Mouse (Mus musculus) liver, adult 2 months (tissue): Measurements from ENCODE around the gene Trim45.

Experiments used
- CTCF ChIP-seq: fragments of 200-500 bp; IDR thresholded peaks from 2 replicates; pipeline ENCODE4 v1.5.1; 2011; ENCODE audit warnings: low read depth, low read length, control low read depth
- POLR2A ChIP-seq: fragments of 200-500 bp; IDR thresholded peaks from 2 replicates; pipeline ENCODE4 v1.6.1; 2011; ENCODE audit warnings: low read length, control low read depth; ENCODE audit not compliant: insufficient read depth; ENCODE audit errors: extremely low read depth

GRCm38 (mm10) chr3:100963849-100964542 lies 42.0 kb downstream of the Trim45 start:
- peak; percentile 36; the same call in 1 of the 2 replicates for TF ChIP-seq CTCF
- no peak for TF ChIP-seq POLR2A
